Mouse (Mus musculus) hindbrain, embryonic 15.5 days (tissue): ENCODE results near the gene Hs3st5. TPM values are rescaled to one million over a fixed set of nuclear protein-coding genes. Genes with fewer than 3 reads are reported as not detected.

Experiments used
- ATAC-seq: fragments of 200-750 bp; cut with Nextera tagmentation; 2 replicates; pipeline ENCODE4 v1.8.0; 2017; ENCODE audit warnings: low read depth, moderate number of reproducible peaks, moderate TSS enrichment; ENCODE audit not compliant: low FRiP score
- H3K27ac ChIP-seq: fragments of 300-500 bp; sonication (generic); replicated peaks from 2 replicates; pipeline ENCODE4 v1.5.1; 2015; ENCODE audit warnings: mild to moderate bottlenecking, inconsistent platforms
- H3K27me3 ChIP-seq: fragments of 300-500 bp; sonication (generic); 2 replicates; pipeline ENCODE4 v1.6.1; 2015; ENCODE audit warnings: control low read depth, inconsistent platforms
- H3K36me3 ChIP-seq: fragments of 300-500 bp; sonication (generic); 2 replicates; pipeline ENCODE4 v1.6.1; 2015; ENCODE audit warnings: control low read depth, inconsistent platforms
- H3K4me1 ChIP-seq: fragments of 300-500 bp; sonication (generic); replicated peaks from 2 replicates; pipeline ENCODE4 v1.6.1; 2015; ENCODE audit warnings: control low read depth, inconsistent platforms
- H3K4me2 ChIP-seq: fragments of 300-500 bp; sonication (generic); 2 replicates; pipeline ENCODE4 v1.6.1; 2015; ENCODE audit warnings: moderate library complexity, mild to moderate bottlenecking, inconsistent platforms
- H3K4me3 ChIP-seq: fragments of 300-500 bp; sonication (generic); 2 replicates; pipeline ENCODE4 v1.5.1; 2015; ENCODE audit warnings: mild to moderate bottlenecking, inconsistent platforms
- H3K9ac ChIP-seq: fragments of 300-500 bp; sonication (generic); 2 replicates; pipeline ENCODE4 v1.6.1; 2015; ENCODE audit warnings: inconsistent platforms
- H3K9me3 ChIP-seq: fragments of 300-500 bp; sonication (generic); 2 replicates; pipeline ENCODE4 v1.6.1; 2016; ENCODE audit warnings: control low read depth, inconsistent platforms
- WGBS: fragments of 180-500 bp; shearing (Covaris S2); methylation state at CpG from one replicate; pipeline ENCODE4 v1.1.7; 2015; 5-methylcytosine and 5-hydroxymethylcytosine counted together
- polyA plus RNA-seq: library from polyadenylated mRNA; unstranded; fragments of >200 nt; fragmentation: Nextera tagmentation; extraction: Ambion mirVana; gene quantifications from 2 replicates; pipeline ENCODE4 v1.2.1, GENCODE M21; 2015

Hs3st5 gene
- polyA plus RNA-seq, 1 experiment from 2014 or later: 31.7 TPM

DNA sequence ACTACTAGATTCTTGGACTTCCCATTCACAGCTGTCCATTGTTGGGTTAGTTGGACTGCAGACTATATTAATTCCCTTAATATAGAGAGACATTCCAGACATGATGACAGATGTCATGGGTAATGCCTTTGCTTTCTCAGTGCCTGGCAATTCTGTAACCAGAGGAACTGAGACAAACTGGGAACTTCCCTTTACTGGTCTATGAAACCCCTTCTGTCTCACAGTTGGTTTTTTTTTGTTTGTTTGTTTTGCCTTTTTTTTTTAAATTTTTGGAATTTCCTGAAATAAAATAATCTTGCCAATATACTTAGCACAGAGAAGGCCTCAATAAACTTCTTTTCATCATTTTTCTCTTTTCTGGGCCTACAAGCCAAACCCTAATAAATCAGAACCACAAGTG, 312.3 kb downstream of the Hs3st5 start:
- Histone ChIP-seq H3K4me1 (no peaks in the 10 kb centered on the region), H3K27ac (no peak overlapping the region), H3K4me2 (no peak overlapping the region), H3K9me3 (no peaks in the 10 kb centered on the region), H3K27me3 (no peaks in the 10 kb centered on the region), H3K36me3 (no peaks in the 10 kb centered on the region), H3K9ac (no peak overlapping the region), H3K4me3 (no peak overlapping the region)
- no peak for ATAC-seq

DNA sequence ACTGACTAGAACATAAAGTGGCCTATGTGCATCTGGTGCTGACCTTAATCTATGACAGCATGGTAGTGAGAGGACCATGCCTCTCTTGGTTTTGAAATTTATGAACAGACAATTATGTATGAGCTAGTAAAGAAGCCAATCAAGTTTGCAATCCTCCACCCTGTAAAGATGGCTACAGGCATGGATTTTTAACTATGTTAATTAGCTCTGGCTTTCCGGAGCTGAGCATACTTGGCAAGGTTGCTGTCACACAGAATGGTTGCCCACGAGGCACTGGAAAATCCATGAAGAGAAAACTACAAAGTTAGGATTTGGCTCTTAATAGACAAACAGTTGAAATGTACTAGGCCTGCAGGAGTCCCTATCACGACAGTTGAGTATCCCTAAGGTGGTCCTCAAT, 322.5 kb downstream of the Hs3st5 start:
- Histone ChIP-seq H3K27me3 (no peaks in the 10 kb centered on the region), H3K9ac (no peak overlapping the region), H3K4me2 (no peak overlapping the region), H3K4me3 (no peak overlapping the region), H3K4me1 (no peaks in the 10 kb centered on the region), H3K27ac (no peak overlapping the region), H3K9me3 (no peaks in the 10 kb centered on the region), H3K36me3 (peaks cover 5% of the 10 kb centered on the region; the same call in 1 of the 2 replicates)
- no peak for ATAC-seq
- 54% methylated on average over 3 of the region's 3 CpGs for WGBS

DNA sequence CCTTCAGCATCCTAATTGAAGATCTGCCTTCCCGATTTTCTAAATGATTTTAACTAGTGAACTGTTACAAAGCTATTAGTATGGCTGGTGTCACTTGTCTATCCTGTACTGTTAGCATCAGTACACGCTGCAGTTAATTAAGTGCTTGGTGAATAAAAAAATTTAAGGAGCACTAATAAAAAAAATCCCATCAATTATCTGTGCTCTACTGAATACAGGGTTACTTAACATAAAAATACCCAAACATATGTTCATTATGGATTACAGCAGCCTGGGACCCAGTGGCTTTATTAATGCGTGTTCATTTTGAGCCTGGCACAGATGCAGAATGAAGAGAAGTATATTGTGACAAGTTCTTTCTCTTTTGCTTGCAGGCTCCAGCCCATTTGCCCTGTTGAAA, 325.6 kb downstream of the Hs3st5 start:
- WGBS: 52% methylated on average over 3 of the region's 3 CpGs
- Histone ChIP-seq H3K9me3 (no peaks in the 10 kb centered on the region), H3K4me3 (no peak overlapping the region), H3K9ac (no peak overlapping the region), H3K27me3 (no peaks in the 10 kb centered on the region), H3K4me2 (no peak overlapping the region), H3K36me3 (peaks cover 5% of the 10 kb centered on the region; the same call in 1 of the 2 replicates), H3K4me1 (no peaks in the 10 kb centered on the region), H3K27ac (no peak overlapping the region)
- peak; percentile 42; the same call in 1 of the 2 replicates for ATAC-seq

DNA sequence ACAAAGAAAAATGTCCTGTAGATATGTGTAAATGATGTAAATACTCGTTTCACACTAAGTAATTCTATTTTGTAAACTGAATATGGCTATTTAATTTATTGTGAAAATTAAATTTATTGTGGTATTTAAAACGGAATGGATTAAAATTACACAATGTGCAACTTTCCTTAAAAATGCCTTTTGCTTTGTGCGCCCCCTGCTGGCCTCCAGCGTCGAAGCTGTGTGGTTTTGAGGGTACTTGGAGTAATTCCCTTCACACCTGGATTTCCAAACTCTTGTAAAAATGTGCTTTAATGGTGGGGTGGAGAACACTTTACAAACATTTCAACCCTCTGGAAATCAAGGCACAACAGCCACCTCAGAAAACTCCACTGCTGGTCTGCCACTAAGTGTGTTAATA, 327.6 kb downstream of the Hs3st5 start:
- peaks cover 5% of the 10 kb centered on the region; the same call in 1 of the 2 replicates for H3K36me3 ChIP-seq
- no peaks in the 10 kb centered on the region for H3K27me3 ChIP-seq
- no peak overlapping the region for H3K27ac ChIP-seq
- no peaks in the 10 kb centered on the region for H3K4me1 ChIP-seq
- H3K9ac ChIP-seq: no peak overlapping the region
- WGBS: 17% methylated on average over 5 of the region's 5 CpGs
- ATAC-seq: no peak
- H3K4me3 ChIP-seq: no peak overlapping the region
- no peaks in the 10 kb centered on the region for H3K9me3 ChIP-seq
- H3K4me2 ChIP-seq: no peak overlapping the region

DNA sequence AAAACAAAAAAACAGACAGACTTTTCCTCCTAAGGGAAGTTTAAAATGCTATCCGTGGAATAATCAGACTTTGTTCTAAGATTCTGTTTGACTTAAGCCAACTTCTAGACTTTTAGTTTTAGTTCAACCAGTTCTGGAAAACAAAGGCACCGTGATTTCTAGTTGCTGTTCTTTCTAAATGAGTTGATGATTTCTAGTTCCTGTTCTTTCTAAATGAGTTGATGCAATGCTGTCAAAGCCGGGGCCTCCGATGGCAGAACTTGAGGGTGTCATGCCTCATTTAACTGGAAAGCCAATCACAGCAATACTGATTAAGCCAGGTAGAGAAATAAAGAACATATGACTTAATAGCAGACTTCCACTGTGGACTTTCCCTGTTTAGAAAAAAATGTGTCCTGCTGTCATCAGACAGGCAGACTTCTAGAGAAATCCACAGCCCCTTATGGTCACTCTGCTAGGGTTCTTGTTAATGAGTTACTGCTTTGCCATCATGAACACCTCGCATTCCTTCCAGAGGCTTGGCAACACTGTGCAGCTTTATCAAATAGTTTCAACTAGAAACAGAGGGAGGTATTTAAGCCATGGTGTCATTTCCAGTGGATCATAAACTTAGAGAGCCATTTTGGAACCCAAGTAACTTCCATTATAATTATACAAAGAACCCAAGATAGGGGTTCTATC, 329.4 kb downstream of the Hs3st5 start:
- Histone ChIP-seq H3K9ac (no peak overlapping the region), H3K4me1 (no peaks in the 10 kb centered on the region), H3K4me3 (no peak overlapping the region), H3K27me3 (no peaks in the 10 kb centered on the region), H3K36me3 (peaks cover 5% of the 10 kb centered on the region; the same call in 1 of the 2 replicates), H3K9me3 (no peaks in the 10 kb centered on the region), H3K4me2 (no peak overlapping the region), H3K27ac (no peak overlapping the region)
- no peak for ATAC-seq
- 76% methylated on average over 5 of the region's 5 CpGs for WGBS

DNA sequence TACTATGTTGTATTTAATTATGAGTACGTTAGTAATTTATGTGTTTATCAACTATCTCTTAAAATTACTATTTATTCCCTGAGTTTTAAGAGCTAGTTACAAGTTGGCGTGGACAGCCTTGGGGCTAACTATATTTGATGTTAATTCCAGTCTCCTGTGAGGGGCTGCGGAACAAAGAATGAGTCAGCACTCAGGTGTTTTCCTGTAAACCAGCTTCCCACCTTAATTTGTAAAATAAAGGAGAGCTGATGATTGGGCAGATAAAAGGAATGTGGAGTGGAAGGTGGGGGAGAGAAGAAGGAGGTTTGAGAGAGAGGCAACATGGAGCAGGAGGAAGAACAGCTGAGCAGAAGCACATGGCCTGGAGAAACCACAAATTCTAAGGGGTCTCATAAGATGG, 343.6 kb downstream of the Hs3st5 start:
- Histone ChIP-seq H3K9ac (no peak overlapping the region), H3K27ac (no peak overlapping the region), H3K36me3 (no peaks in the 10 kb centered on the region), H3K4me2 (no peak overlapping the region), H3K4me1 (no peaks in the 10 kb centered on the region), H3K27me3 (no peaks in the 10 kb centered on the region), H3K9me3 (no peaks in the 10 kb centered on the region), H3K4me3 (no peak overlapping the region)
- 93% methylated on average over 3 of the region's 3 CpGs for WGBS
- no peak for ATAC-seq

DNA sequence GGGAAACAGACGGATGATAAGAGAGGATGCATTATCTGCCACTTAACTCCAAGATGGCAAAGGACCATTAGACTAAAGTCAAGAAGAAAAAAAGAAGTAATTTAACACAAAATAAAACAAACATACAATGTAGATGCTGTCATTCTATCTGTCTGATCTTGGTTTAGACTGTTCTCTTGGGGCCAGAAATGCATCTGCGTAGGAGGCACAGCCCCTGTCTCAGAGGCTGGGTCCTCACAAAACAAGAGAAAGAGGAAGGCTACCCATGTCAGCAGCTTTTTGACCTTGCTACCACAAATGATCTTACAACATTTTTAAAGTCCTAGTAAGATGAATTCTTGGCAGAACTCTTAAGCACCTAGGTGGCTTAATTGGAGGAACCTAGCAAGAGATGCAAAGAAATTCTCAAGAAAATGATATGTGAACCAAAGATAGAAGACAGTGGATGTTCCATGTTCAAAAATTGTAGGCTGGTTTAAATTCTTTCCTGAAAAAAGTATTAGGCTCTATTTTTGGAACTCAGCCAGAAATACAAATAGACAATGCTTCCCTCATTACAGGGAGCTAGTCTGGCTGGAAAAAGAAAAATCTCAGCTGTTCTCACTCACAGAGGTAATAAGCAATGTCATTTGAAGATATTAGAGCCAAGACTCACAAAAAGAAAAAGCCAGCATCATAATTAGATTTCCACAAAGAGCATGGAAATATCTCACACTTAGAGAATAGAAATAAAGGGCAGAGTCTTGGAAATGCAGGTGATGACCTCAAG, 355.7 kb downstream of the Hs3st5 start:
- H3K27ac ChIP-seq: no peak overlapping the region

More for the DNA sequence above, 355.7 kb downstream of the Hs3st5 start:
- H3K27me3 ChIP-seq: no peaks in the 10 kb centered on the region
- H3K4me2 ChIP-seq: no peak overlapping the region
- no peak overlapping the region for H3K9ac ChIP-seq
- ATAC-seq: no peak
- H3K36me3 ChIP-seq: no peaks in the 10 kb centered on the region
- H3K4me1 ChIP-seq: no peaks in the 10 kb centered on the region
- H3K9me3 ChIP-seq: 0 out of 2 replicates have a peak, but pooled peaks cover 3% of the 10 kb centered on the region
- no peak overlapping the region for H3K4me3 ChIP-seq
- 83% methylated on average over 2 of the region's 2 CpGs for WGBS
